Mouse (Mus musculus): ENCODE measurements around the gene Tmco4. TPM values are rescaled to one million over a fixed set of nuclear protein-coding genes. Genes with fewer than 3 reads are reported as not detected.

Gene Tmco4
- polyA plus RNA-seq, 1 experiment from 2014 or later, result 1.2 TPM

GRCm38 (mm10) chr4:139100326-139100725 is 127.6 kb downstream of the Tmco4 start:
- H3K9ac ChIP-seq (replicated peaks; ENCODE audit: low read depth, low read length), result no peak overlapping the region
- WGBS, result 85% methylated on average over 8 of the region's 8 CpGs
- peaks cover 8% of the 10 kb centered on the region for H3K36me3 ChIP-seq (ENCODE audit: control insufficient read depth, insufficient read depth)
- no peak overlapping the region for H3K27ac ChIP-seq (ENCODE audit: low read length)
- H3K4me1 ChIP-seq (replicated peaks; ENCODE audit: control insufficient read depth, insufficient read depth, low read length), result no peaks in the 10 kb centered on the region
- no peak overlapping the region for H3K4me3 ChIP-seq (replicated peaks; ENCODE audit: low read length)
- H3K4me2 ChIP-seq (ENCODE audit: low read length), result no peak overlapping the region
- no peak for ATAC-seq
- no peaks in the 10 kb centered on the region for H3K9me3 ChIP-seq (ENCODE audit: control insufficient read depth, low read length)
- H3K27me3 ChIP-seq (replicated peaks; ENCODE audit: control insufficient read depth, insufficient read depth, low read length), result no peaks in the 10 kb centered on the region

- 88% methylated on average over 6 of the region's 6 CpGs for WGBS
Measured at GRCm38 (mm10) chr4:139101546-139101945, 128.9 kb downstream of the Tmco4 start.

GRCm38 (mm10) chr4:139105453-139105852 is 132.8 kb downstream of the Tmco4 start:
- Histone ChIP-seq H3K4me1 (replicated peaks; ENCODE audit: control insufficient read depth, insufficient read depth, low read length) (no peaks in the 10 kb centered on the region), H3K27me3 (replicated peaks; ENCODE audit: control insufficient read depth, insufficient read depth, low read length) (no peaks in the 10 kb centered on the region), H3K9ac (replicated peaks; ENCODE audit: low read depth, low read length) (no peak overlapping the region), H3K9me3 (ENCODE audit: control insufficient read depth, low read length) (no peaks in the 10 kb centered on the region), H3K4me2 (ENCODE audit: low read length) (no peak overlapping the region), H3K36me3 (ENCODE audit: control insufficient read depth, insufficient read depth) (peaks cover 8% of the 10 kb centered on the region), H3K27ac (ENCODE audit: low read length) (no peak overlapping the region), H3K4me3 (replicated peaks; ENCODE audit: low read length) (no peak overlapping the region)
- no peak for ATAC-seq
- WGBS, result 96% methylated on average over 1 of the region's 1 CpGs

More at GRCm38 (mm10) chr4:139101546-139101945, 128.9 kb downstream of the Tmco4 start:
- Histone ChIP-seq H3K27ac (ENCODE audit: low read length) (no peak overlapping the region), H3K9ac (replicated peaks; ENCODE audit: low read depth, low read length) (no peak overlapping the region), H3K36me3 (ENCODE audit: control insufficient read depth, insufficient read depth) (peaks cover 8% of the 10 kb centered on the region), H3K27me3 (replicated peaks; ENCODE audit: control insufficient read depth, insufficient read depth, low read length) (no peaks in the 10 kb centered on the region), H3K4me3 (replicated peaks; ENCODE audit: low read length) (no peak overlapping the region), H3K4me2 (ENCODE audit: low read length) (no peak overlapping the region), H3K4me1 (replicated peaks; ENCODE audit: control insufficient read depth, insufficient read depth, low read length) (no peaks in the 10 kb centered on the region), H3K9me3 (ENCODE audit: control insufficient read depth, low read length) (no peaks in the 10 kb centered on the region)
- no peak for ATAC-seq

Other genes starting within 250 kb of the Tmco4 start
- gene Pla2g2c, start 248.1 kb upstream of the Tmco4 start, polyA plus RNA-seq (2015; fragmentation: Nextera tagmentation; extraction: Ambion mirVana), result not detected in 2 replicates
- gene Ubxn10, start 235.7 kb upstream of the Tmco4 start, polyA plus RNA-seq (2015; fragmentation: Nextera tagmentation; extraction: Ambion mirVana), result 1.3 and 1.9 TPM in 2 replicates
- not detected in 2 replicates for gene Pla2g2f, start 215.3 kb upstream of the Tmco4 start, polyA plus RNA-seq (2015; fragmentation: Nextera tagmentation; extraction: Ambion mirVana)
- gene Pla2g2d, start 197.2 kb upstream of the Tmco4 start, polyA plus RNA-seq (2015; fragmentation: Nextera tagmentation; extraction: Ambion mirVana), result 0.16 TPM in 1 of 2 replicates, not detected in the other
- gene Pla2g5, start 109.4 kb upstream of the Tmco4 start, polyA plus RNA-seq (2015; fragmentation: Nextera tagmentation; extraction: Ambion mirVana), result 0.54 and 1.2 TPM in 2 replicates
- not detected in 2 replicates for gene Gm13030, start 98.9 kb upstream of the Tmco4 start, polyA plus RNA-seq (2015; fragmentation: Nextera tagmentation; extraction: Ambion mirVana)
- gene Pla2g2e, start 94.9 kb upstream of the Tmco4 start, polyA plus RNA-seq (2015; fragmentation: Nextera tagmentation; extraction: Ambion mirVana), result not detected in 2 replicates
- gene Otud3, start 58.9 kb upstream of the Tmco4 start, polyA plus RNA-seq (2015; fragmentation: Nextera tagmentation; extraction: Ambion mirVana), result 2.4 and 3.2 TPM in 2 replicates
- not detected in 2 replicates for gene Rnf186, start 5.8 kb upstream of the Tmco4 start, polyA plus RNA-seq (2015; fragmentation: Nextera tagmentation; extraction: Ambion mirVana)
- gene Htr6, start 102.7 kb downstream of the Tmco4 start, polyA plus RNA-seq (2015; fragmentation: Nextera tagmentation; extraction: Ambion mirVana), result 0.34 and 0.60 TPM in 2 replicates
- gene Nbl1, start 120.1 kb downstream of the Tmco4 start, polyA plus RNA-seq (2015; fragmentation: Nextera tagmentation; extraction: Ambion mirVana), result 27.0 and 30.3 TPM in 2 replicates
- gene Minos1, start 158.2 kb downstream of the Tmco4 start, polyA plus RNA-seq (2015; fragmentation: Nextera tagmentation; extraction: Ambion mirVana), result 355 and 370 TPM in 2 replicates
- 311 and 321 TPM in 2 replicates for gene Capzb, start 220.0 kb downstream of the Tmco4 start, polyA plus RNA-seq (2015; fragmentation: Nextera tagmentation; extraction: Ambion mirVana)